Mouse (Mus musculus) WW6 (cell line): ENCODE results near the gene 4930505A04Rik.
"Not testable (repeated sequence)": the region's sequence is repeated elsewhere in the genome, so short reads cannot be mapped to it uniquely, and the experiment has no call there.

Experiments used
- DNase-seq: peaks from one replicate; pipeline ENCODE4 v3.0.0-alpha.2; 2013; ENCODE audit warnings: low read depth, low spot score

4930505A04Rik gene

GRCm38 (mm10) chr11:30471751-30472593 lies at the start of gene 4930505A04Rik:
Gene 4930505A04Rik, minus strand, starts transcription at chr11:30471827.
- DNase-seq, result peak; percentile 93

- no peak for DNase-seq
These were observed 45.5 kb upstream of the 4930505A04Rik start for GRCm38 (mm10) chr11:30517133-30517532.

- DNase-seq, result no peak
These were observed 36.6 kb upstream of the 4930505A04Rik start for GRCm38 (mm10) chr11:30508178-30508577.

GRCm38 (mm10) chr11:30498738-30499355 lies 27.2 kb upstream of the 4930505A04Rik start:
- no peak for DNase-seq

- no peak for DNase-seq
These were observed 25.5 kb upstream of the 4930505A04Rik start for GRCm38 (mm10) chr11:30497151-30497550.

- DNase-seq, result peak; percentile 65
These were observed 20.1 kb upstream of the 4930505A04Rik start for GRCm38 (mm10) chr11:30491515-30492260.

GRCm38 (mm10) chr11:30488183-30488582 lies 16.6 kb upstream of the 4930505A04Rik start:
- DNase-seq, result no peak

GRCm38 (mm10) chr11:30483286-30483685 lies 11.7 kb upstream of the 4930505A04Rik start:
- DNase-seq, result no peak

GRCm38 (mm10) chr11:30471187-30471586 lies 440 bp downstream of the 4930505A04Rik start:
- no peak for DNase-seq

GRCm38 (mm10) chr11:30454331-30454730 lies 17.3 kb downstream of the 4930505A04Rik start:
- DNase-seq, result no peak

- no peak for DNase-seq
These were observed 23.5 kb downstream of the 4930505A04Rik start for GRCm38 (mm10) chr11:30448126-30448525.

- no peak for DNase-seq
These were observed 24.1 kb downstream of the 4930505A04Rik start for GRCm38 (mm10) chr11:30447561-30447960.

GRCm38 (mm10) chr11:30444192-30444905 lies 27.3 kb downstream of the 4930505A04Rik start:
- not testable (repeated sequence) for DNase-seq

- no peak for DNase-seq
These were observed 27.9 kb downstream of the 4930505A04Rik start for GRCm38 (mm10) chr11:30443746-30444145.

- no peak for DNase-seq
These were observed 38.2 kb downstream of the 4930505A04Rik start for GRCm38 (mm10) chr11:30433256-30433950.

- DNase-seq, result no peak
These were observed 66.0 kb downstream of the 4930505A04Rik start for GRCm38 (mm10) chr11:30405581-30405980.

- no peak for DNase-seq
These were observed 66.9 kb downstream of the 4930505A04Rik start for GRCm38 (mm10) chr11:30404619-30405200.

- DNase-seq, result no peak
These were observed 77.3 kb downstream of the 4930505A04Rik start for GRCm38 (mm10) chr11:30394351-30394750.

GRCm38 (mm10) chr11:30383076-30383475 lies 88.6 kb downstream of the 4930505A04Rik start:
- no peak for DNase-seq
